8 mouse cellular contexts compared by ENCODE assay signal in the genomic region with DNA sequence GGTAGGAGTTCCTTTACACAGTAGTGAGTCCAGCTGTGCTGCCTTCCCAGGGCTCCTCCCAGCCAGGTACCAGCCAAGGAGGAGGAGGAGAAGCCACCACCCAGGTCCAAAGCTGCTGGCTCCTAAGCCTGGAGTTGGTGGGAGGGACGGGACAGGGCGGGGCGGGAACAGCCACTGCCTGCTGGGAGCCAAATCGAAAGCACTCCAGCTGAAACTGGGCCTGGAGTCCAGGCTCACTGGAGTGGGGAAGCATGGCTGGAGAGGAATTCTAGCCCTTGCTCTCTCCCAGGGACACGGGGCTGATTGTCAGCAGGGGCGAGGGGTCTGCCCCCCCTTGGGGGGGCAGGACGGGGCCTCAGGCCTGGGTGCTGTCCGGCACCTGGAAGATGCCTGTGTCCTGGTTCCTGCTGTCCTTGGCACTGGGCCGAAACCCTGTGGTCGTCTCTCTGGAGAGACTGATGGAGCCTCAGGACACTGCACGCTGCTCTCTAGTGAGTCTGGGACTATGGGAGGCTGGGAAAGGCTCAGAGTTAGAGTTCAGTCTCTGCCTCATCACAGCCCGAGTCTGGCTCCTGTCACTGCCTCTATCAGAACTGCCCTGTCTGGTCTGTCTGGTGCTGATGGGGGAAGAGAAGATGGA. TPM values are rescaled to one million over a fixed set of nuclear protein-coding genes. Genes with fewer than 3 reads are reported as not detected.
DNase-seq lines count a peak whose midpoint lies in the region; ATAC-seq and TF ChIP-seq lines count a peak whose summit lies in the region.

Gene Il17rc, plus strand, starts transcription at position 131 of the 640 bp plus-strand sequence.

- H3K4me3 ChIP-seq in ES-E14 (ENCODE audit: insufficient read depth in 1 of 2, low read depth in 1 of 2, low read length in 2 of 2, poor library complexity in 1 of 2, severe bottlenecking in 1 of 2) = peak within 1 kb of the TSS; percentile 28 to 29; a peak in 3 of 4 replicates
- H3K4me3 ChIP-seq in intestine, embryonic 16.5 days (ENCODE audit: low read length) = peak within 1 kb of the TSS; percentile 47
- H3K4me3 ChIP-seq in liver, embryonic 15.5 days (replicated peaks) = peak within 1 kb of the TSS; percentile 34

- no peaks in the 10 kb centered on the region for H3K27me3 ChIP-seq in intestine, embryonic 16.5 days (replicated peaks; ENCODE audit: control insufficient read depth, insufficient read depth, low read length)
- peaks cover 40% of the 10 kb centered on the region for H3K27me3 ChIP-seq in liver, embryonic 15.5 days

- H3K9me3 ChIP-seq in ES-E14 (ENCODE audit: control insufficient read depth, insufficient read depth, low read depth, low read length) = no peaks in the 10 kb centered on the region
- no peaks in the 10 kb centered on the region for H3K9me3 ChIP-seq in intestine, embryonic 16.5 days (ENCODE audit: control insufficient read depth, low read length)
- H3K9me3 ChIP-seq in liver, embryonic 15.5 days (replicated peaks) = no peaks in the 10 kb centered on the region

- peak; percentile 74 for ATAC-seq in intestine, embryonic 16.5 days
- ATAC-seq in liver, embryonic 15.5 days (ENCODE audit: insufficient read depth) = no peak
- no peak for ATAC-seq in activated CD4-positive, CD25-positive, alpha-beta regulatory T cell, adult 4 months

- DNase-seq in ES-E14 (ENCODE audit: low read depth, low spot score) = peak; percentile 55
- DNase-seq in adrenal gland, adult 18-20 months (ENCODE audit: low spot score in 2 of 2) = peak; percentile 45 to 51
- no peak for DNase-seq in gonadal fat pad, adult 2 months (ENCODE audit: low read depth)
- peak; percentile 52 for DNase-seq in testis, postnatal 14 days (ENCODE audit: low spot score)
- no peak for DNase-seq in layer of hippocampus, adult 11-12 months (ENCODE audit: low spot score)

- in situ Hi-C loops in ES-E14 (cut with MboI; ENCODE audit: low sequenced_read_pairs in 2 of 2, unreplicated experiment in 2 of 2) = no loop called here

- 14% methylated on average over 12 of the region's 12 CpGs for WGBS in intestine, embryonic 16.5 days
- WGBS in liver, embryonic 15.5 days (ENCODE audit: insufficient replicate concordance) = 52% methylated on average over 12 of the region's 12 CpGs

- H3K36me3 ChIP-seq in ES-E14 (ENCODE audit: control insufficient read depth, insufficient read depth, low read length, poor library complexity, severe bottlenecking) = no peaks in the 10 kb centered on the region
- no peaks in the 10 kb centered on the region for H3K36me3 ChIP-seq in intestine, embryonic 16.5 days (ENCODE audit: control insufficient read depth, insufficient read depth, low read length)
- no peaks in the 10 kb centered on the region for H3K36me3 ChIP-seq in liver, embryonic 15.5 days (replicated peaks)

- peak within 1 kb of the TSS; percentile 72 for H3K4me2 ChIP-seq in intestine, embryonic 16.5 days (ENCODE audit: low read depth, low read length)
- H3K4me2 ChIP-seq in liver, embryonic 15.5 days = peak within 1 kb of the TSS; percentile 52

- no peak within 1 kb of the TSS for H3K27ac ChIP-seq in ES-E14 (ENCODE audit: insufficient read depth, low read depth, low read length, poor library complexity, severe bottlenecking)
- peak within 1 kb of the TSS; percentile 65 for H3K27ac ChIP-seq in intestine, embryonic 16.5 days (ENCODE audit: low read length)
- H3K27ac ChIP-seq in liver, embryonic 15.5 days (replicated peaks) = 0 out of 2 replicates have a peak within 1 kb of the TSS, but pooled peaks have one; percentile 16

- H3K4me1 ChIP-seq in ES-E14 (ENCODE audit: control insufficient read depth in 2 of 2, insufficient read depth in 2 of 2, low read length in 2 of 2, poor library complexity in 1 of 2) = peaks cover 6 to 19% of the 10 kb centered on the region in 2 experiments
- peaks cover 31% of the 10 kb centered on the region for H3K4me1 ChIP-seq in intestine, embryonic 16.5 days (ENCODE audit: control insufficient read depth, insufficient read depth, low read length)
- H3K4me1 ChIP-seq in liver, embryonic 15.5 days (replicated peaks) = peaks cover 23% of the 10 kb centered on the region

- H3K9ac ChIP-seq in ES-E14 (ENCODE audit: insufficient read depth, low read depth, low read length, poor library complexity, severe bottlenecking) = no peak within 1 kb of the TSS
- peak within 1 kb of the TSS; percentile 74 for H3K9ac ChIP-seq in intestine, embryonic 16.5 days (ENCODE audit: low read depth, low read length)
- H3K9ac ChIP-seq in liver, embryonic 15.5 days = no peak within 1 kb of the TSS

TF ChIP-seq in ES-E14, 5 proteins besides CTCF, POLR2A, EP300 and RAD21:
- TF ChIP-seq ZNF384 (IDR thresholded peaks at IDR 0.05; ENCODE audit: low read depth, low read length) (no peak), HCFC1 (IDR thresholded peaks at IDR 0.05; ENCODE audit: borderline replicate concordance, insufficient read depth, low read length) (no peak), CHD2 (IDR thresholded peaks at IDR 0.05; ENCODE audit: low read depth, low read length) (no peak), MAFK (IDR thresholded peaks at IDR 0.05; ENCODE audit: insufficient read depth, low read depth, low read length) (no peak), ZC3H11A (IDR thresholded peaks at IDR 0.05; ENCODE audit: borderline replicate concordance, low read depth, low read length) (no peak)

RNA-seq across cellular contexts. Expression of gene Il17rc, which starts in this region (rescaled TPM):
- 6.2 and 13.3 TPM in 2 replicates for total RNA-seq in ES-E14 (2012; rRNA removed)
- 10 to 100 TPM; 19.9 to 26.9 TPM for total RNA-seq in adrenal gland, adult 18-20 months (2021)
- 43.9 and 50.2 TPM in 2 replicates for polyA plus RNA-seq in gonadal fat pad, adult 2 months (2012; rRNA removed)
- polyA plus RNA-seq in intestine, embryonic 16.5 days (2015; fragmentation: Nextera tagmentation; extraction: Ambion mirVana) = 34.6 and 38.0 TPM in 2 replicates
- polyA plus RNA-seq in liver, embryonic 15.5 days (2015; fragmentation: Nextera tagmentation; extraction: Ambion mirVana) = 9.1 and 12.0 TPM in 2 replicates
- polyA plus RNA-seq in activated CD4-positive, CD25-positive, alpha-beta regulatory T cell, adult 4 months (2017; shearing (Covaris generic)) = not detected

Comparison
In these comparisons a context has a peak if more than half of its experiments do, and no peak if none do; other contexts are left out.
1. DNase-seq: peak in ES-E14 (single experiment), adrenal gland, adult 18-20 months (2 of 2) and testis, postnatal 14 days (single experiment); none in gonadal fat pad, adult 2 months (single experiment) and layer of hippocampus, adult 11-12 months (single experiment).
2. Peak in every context shown above with its lines, with median percentiles within 50 percentile points of each other: H3K4me3 ChIP-seq.